Mouse (Mus musculus): ENCODE results near the gene Itgav. TPM values are rescaled to one million over a fixed set of nuclear protein-coding genes. Genes with fewer than 3 reads are reported as not detected.

Itgav gene
- polyA plus RNA-seq, 1 experiment from 2014 or later: 48.3 TPM

DNA sequence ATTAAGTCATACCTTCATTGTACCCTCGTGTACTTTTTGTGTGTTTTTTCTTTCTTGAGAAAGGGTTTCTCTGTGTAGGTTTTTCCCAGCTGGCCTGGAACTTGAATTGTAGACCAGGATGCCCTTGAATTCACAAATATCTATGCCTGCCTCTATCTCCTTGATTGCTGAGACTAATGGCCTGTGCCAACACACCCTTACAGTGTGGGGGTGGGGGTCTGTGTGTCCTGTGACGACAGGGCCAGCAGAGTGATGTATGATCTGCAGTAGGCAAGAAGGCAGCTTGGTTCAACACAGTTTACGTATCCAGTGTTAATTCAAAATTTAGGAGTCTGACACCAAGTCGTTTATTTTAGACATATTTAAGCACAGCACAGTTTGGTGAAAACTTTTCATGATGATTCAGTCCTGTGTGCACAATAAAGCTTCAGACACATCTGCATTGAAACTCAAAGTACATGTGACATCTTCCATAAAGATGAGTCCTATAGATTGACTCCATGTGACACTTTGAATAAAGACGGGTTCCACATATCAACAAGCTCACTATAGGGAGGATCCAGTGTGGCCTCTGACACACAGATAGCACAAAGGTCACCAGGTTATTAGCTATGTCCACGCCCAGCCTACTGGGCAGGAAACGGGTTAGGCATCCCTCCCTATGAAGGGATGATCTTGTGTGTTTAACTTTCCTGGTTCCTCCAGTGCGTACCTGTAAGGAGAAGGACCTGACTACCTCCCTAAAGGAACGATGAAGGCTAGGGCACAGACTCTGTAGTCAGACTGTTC is 40.3 kb upstream of the Itgav start:
- Histone ChIP-seq H3K36me3 (ENCODE audit: control insufficient read depth, insufficient read depth, low read length) (no peaks in the 10 kb centered on the region), H3K4me3 (ENCODE audit: low read depth, low read length) (no peak overlapping the region), H3K9ac (ENCODE audit: low read length) (no peak overlapping the region), H3K4me1 (replicated peaks; ENCODE audit: control insufficient read depth, insufficient read depth, low read length) (no peaks in the 10 kb centered on the region), H3K27ac (ENCODE audit: low read depth, low read length) (no peak overlapping the region), H3K4me2 (ENCODE audit: low read depth, low read length, severe bottlenecking) (no peak overlapping the region), H3K27me3 (ENCODE audit: control insufficient read depth, insufficient read depth, low read length) (no peaks in the 10 kb centered on the region), H3K9me3 (ENCODE audit: control insufficient read depth, low read length) (no peaks in the 10 kb centered on the region)
- ATAC-seq (replicated peaks; ENCODE audit: low FRiP score) (no peak), DNase-seq (ENCODE audit: low spot score) (no peak)
- WGBS: 91% methylated on average over 9 of the region's 9 CpGs

DNA sequence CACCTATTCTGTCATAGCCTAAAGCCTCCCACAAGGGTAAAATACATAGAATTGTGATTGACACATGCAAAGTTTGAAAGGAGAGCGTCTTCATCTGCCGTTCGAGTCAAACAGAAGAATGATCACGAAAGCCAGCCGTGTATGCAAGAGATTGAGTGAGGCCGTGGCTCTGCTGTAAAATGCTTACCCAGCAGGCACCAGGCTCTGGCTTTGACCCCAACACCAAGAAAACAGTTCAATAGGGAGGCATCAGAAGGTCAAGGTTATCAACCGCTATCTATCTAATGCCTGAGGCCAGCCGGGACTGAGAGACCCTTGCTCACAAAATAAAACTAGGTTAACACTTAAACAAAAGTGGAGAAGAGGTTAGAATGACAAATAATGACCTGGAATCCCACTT is 39.5 kb upstream of the Itgav start:
- no peak overlapping the region for H3K27ac ChIP-seq (ENCODE audit: low read depth, low read length)
- 87% methylated on average over 8 of the region's 8 CpGs for WGBS

DNA sequence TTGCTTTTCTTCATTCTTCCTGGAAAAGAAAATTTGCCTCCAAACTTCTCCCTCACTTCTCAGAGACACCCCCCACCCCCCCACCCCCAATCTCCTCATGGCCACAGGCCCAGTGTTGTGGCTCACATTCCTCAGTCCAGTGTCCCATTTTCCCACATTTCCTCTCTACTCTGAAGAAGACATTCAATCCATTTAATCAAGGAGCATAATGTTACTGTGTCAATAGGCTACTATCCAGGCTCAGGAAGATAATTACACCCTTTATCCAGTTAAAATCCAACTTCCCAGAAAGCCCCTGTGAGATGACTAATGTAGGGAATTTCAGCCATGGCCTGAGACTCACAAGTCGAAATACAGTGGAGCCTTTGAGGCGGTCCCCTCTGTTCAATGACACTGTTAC is 33.8 kb upstream of the Itgav start:
- Histone ChIP-seq H3K27me3 (ENCODE audit: control insufficient read depth, insufficient read depth, low read length) (no peaks in the 10 kb centered on the region), H3K9me3 (ENCODE audit: control insufficient read depth, low read length) (no peaks in the 10 kb centered on the region), H3K4me3 (ENCODE audit: low read depth, low read length) (no peak overlapping the region), H3K9ac (ENCODE audit: low read length) (no peak overlapping the region), H3K4me1 (replicated peaks; ENCODE audit: control insufficient read depth, insufficient read depth, low read length) (peaks cover 4% of the 10 kb centered on the region; the same call in 1 of the 2 replicates), H3K27ac (ENCODE audit: low read depth, low read length) (no peak overlapping the region), H3K4me2 (ENCODE audit: low read depth, low read length, severe bottlenecking) (no peak overlapping the region), H3K36me3 (ENCODE audit: control insufficient read depth, insufficient read depth, low read length) (no peaks in the 10 kb centered on the region)
- no peak for ATAC-seq (replicated peaks; ENCODE audit: low FRiP score)
- WGBS: 86% methylated on average over 2 of the region's 2 CpGs
- DNase-seq (ENCODE audit: low spot score): no peak

More for the DNA sequence above, 39.5 kb upstream of the Itgav start:
- no peaks in the 10 kb centered on the region for H3K9me3 ChIP-seq (ENCODE audit: control insufficient read depth, low read length)
- H3K4me1 ChIP-seq (replicated peaks; ENCODE audit: control insufficient read depth, insufficient read depth, low read length): no peaks in the 10 kb centered on the region
- H3K4me2 ChIP-seq (ENCODE audit: low read depth, low read length, severe bottlenecking): no peak overlapping the region
- H3K27me3 ChIP-seq (ENCODE audit: control insufficient read depth, insufficient read depth, low read length): no peaks in the 10 kb centered on the region
- ATAC-seq (replicated peaks; ENCODE audit: low FRiP score) (no peak), DNase-seq (ENCODE audit: low spot score) (no peak)
- H3K9ac ChIP-seq (ENCODE audit: low read length): no peak overlapping the region
- no peaks in the 10 kb centered on the region for H3K36me3 ChIP-seq (ENCODE audit: control insufficient read depth, insufficient read depth, low read length)
- no peak overlapping the region for H3K4me3 ChIP-seq (ENCODE audit: low read depth, low read length)

DNA sequence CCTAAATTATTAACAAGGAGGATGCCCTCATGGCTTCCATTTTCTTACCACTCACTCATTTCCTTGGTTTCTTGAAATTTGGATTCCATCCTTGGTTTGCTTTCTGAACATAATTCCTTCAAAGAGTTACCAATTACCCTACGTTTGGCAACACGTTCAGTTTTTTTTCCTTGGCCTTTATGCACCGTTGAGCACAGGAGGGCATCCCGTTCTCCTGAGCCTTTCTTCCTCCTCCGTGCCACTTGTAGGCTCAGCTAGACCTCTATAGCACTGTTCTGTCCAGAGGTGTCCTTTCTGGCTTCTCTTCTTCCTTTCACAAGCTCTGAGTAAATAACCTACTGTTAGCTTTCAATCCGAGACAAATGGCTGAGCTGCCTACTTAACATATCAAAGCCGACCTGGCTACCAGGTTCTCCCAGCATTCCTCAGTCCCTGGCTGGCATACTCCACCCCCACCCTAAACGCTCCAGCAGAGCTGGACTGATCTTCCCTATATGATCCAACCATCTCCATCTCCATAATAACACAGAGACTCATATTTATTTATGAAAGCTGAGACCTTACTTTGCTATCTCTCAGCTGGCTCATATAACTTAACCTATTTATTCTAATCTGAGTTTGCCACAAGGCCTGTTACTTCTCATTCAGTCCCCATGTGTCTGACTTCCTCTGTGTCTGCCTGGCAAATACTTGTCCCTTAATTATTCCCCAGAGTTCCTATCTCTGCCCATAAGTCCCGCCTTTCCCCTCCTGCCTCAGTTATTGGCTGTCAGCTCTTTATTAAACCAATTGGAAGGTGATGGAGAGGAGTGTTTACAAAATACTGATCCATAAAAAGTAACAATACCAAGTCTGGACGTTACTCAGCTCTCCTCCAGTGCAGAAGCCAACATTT is 31.3 kb upstream of the Itgav start:
- Histone ChIP-seq H3K9me3 (ENCODE audit: control insufficient read depth, low read length) (no peaks in the 10 kb centered on the region), H3K36me3 (ENCODE audit: control insufficient read depth, insufficient read depth, low read length) (no peaks in the 10 kb centered on the region), H3K4me2 (ENCODE audit: low read depth, low read length, severe bottlenecking) (no peak overlapping the region), H3K4me1 (replicated peaks; ENCODE audit: control insufficient read depth, insufficient read depth, low read length) (peaks cover 4% of the 10 kb centered on the region; the same call in 1 of the 2 replicates), H3K4me3 (ENCODE audit: low read depth, low read length) (no peak overlapping the region), H3K27ac (ENCODE audit: low read depth, low read length) (no peak overlapping the region), H3K27me3 (ENCODE audit: control insufficient read depth, insufficient read depth, low read length) (no peaks in the 10 kb centered on the region), H3K9ac (ENCODE audit: low read length) (no peak overlapping the region)
- ATAC-seq (replicated peaks; ENCODE audit: low FRiP score): no peak; the same call in 1 of the 2 replicates
- 24% methylated on average over 10 of the region's 10 CpGs for WGBS
- DNase-seq (ENCODE audit: low spot score): no peak

DNA sequence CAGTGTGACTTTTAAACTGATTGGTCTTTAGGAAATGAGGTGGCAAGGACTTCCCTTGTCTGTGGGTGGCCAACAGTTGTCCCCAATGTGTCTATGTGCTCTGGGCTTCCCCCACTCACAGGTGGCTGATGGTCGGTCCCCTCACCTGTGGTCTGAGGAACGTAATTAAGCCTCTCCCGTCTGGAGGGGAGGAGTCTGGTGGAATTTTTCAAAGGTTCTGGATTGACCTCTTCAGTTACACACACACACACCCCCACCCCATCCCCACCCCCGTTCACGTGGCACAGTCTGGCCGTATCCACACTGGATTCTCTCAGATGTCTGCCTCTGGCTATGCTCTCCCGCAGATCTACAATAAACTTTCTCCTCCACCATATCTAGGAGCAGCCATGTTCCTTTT is 30.1 kb upstream of the Itgav start:
- no peak for ATAC-seq (replicated peaks; ENCODE audit: low FRiP score)
- 84% methylated on average over 7 of the region's 7 CpGs for WGBS
- H3K4me1 ChIP-seq (replicated peaks; ENCODE audit: control insufficient read depth, insufficient read depth, low read length): peaks cover 4% of the 10 kb centered on the region; the same call in 1 of the 2 replicates

DNA sequence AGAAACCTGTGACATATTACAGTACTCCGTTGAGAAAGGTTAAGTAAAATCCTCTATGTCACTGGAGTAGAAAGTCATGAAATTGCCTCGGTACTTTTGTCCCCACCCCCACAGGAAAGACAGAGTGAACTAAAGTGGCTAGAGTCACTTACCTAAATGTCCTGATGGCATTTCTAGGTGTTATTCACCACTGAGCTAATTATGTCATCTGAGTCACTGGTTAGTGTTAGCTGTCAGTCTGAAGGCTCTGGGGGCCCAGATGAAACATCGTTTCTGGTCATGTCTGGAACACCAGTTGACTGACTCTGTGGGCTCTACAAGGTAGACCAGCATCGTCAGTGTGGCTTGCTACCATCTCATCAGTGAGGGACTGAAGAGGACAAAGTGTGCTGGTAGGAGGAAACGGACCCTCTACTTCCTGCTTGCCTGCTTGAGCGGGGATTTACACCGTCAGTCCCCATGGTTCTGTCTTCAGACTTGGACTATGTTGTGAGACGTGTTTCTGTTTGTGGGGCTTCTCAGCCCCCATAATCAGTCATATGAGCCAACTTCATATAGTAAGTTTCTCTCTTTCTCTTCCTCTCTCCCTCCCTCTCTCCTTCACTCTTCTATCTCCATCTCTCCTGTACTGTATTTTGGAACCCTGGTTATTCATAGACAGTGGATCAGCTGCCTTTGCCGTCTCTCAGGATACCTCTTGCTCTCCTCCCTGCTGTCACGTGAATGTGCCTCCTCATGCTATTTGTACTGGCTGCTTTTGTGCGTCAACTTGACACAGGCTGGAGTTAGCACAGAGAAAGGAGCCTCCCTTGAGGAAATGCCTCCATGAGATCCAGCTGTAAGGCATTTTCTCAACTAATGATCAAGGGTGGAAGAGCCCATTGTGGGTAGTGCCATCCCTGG is 28.6 kb upstream of the Itgav start:
- 86% methylated on average over 11 of the region's 11 CpGs for WGBS
- DNase-seq (ENCODE audit: low spot score): no peak
- no peak overlapping the region for H3K27ac ChIP-seq (ENCODE audit: low read depth, low read length)
- no peaks in the 10 kb centered on the region for H3K9me3 ChIP-seq (ENCODE audit: control insufficient read depth, low read length)
- H3K36me3 ChIP-seq (ENCODE audit: control insufficient read depth, insufficient read depth, low read length): no peaks in the 10 kb centered on the region
- no peak overlapping the region for H3K4me2 ChIP-seq (ENCODE audit: low read depth, low read length, severe bottlenecking)
- H3K4me3 ChIP-seq (ENCODE audit: low read depth, low read length): no peak overlapping the region
- no peak for ATAC-seq (replicated peaks; ENCODE audit: low FRiP score)
- no peak overlapping the region for H3K9ac ChIP-seq (ENCODE audit: low read length)
- peaks cover 4% of the 10 kb centered on the region; the same call in 1 of the 2 replicates for H3K4me1 ChIP-seq (replicated peaks; ENCODE audit: control insufficient read depth, insufficient read depth, low read length)
- H3K27me3 ChIP-seq (ENCODE audit: control insufficient read depth, insufficient read depth, low read length): no peaks in the 10 kb centered on the region

More for the DNA sequence above, 30.1 kb upstream of the Itgav start:
- H3K4me2 ChIP-seq (ENCODE audit: low read depth, low read length, severe bottlenecking): no peak overlapping the region
- no peaks in the 10 kb centered on the region for H3K27me3 ChIP-seq (ENCODE audit: control insufficient read depth, insufficient read depth, low read length)
- H3K4me3 ChIP-seq (ENCODE audit: low read depth, low read length): no peak overlapping the region
- H3K36me3 ChIP-seq (ENCODE audit: control insufficient read depth, insufficient read depth, low read length): no peaks in the 10 kb centered on the region
- H3K9me3 ChIP-seq (ENCODE audit: control insufficient read depth, low read length): no peaks in the 10 kb centered on the region
- no peak overlapping the region for H3K27ac ChIP-seq (ENCODE audit: low read depth, low read length)
- H3K9ac ChIP-seq (ENCODE audit: low read length): no peak overlapping the region
- no peak for DNase-seq (ENCODE audit: low spot score)

DNA sequence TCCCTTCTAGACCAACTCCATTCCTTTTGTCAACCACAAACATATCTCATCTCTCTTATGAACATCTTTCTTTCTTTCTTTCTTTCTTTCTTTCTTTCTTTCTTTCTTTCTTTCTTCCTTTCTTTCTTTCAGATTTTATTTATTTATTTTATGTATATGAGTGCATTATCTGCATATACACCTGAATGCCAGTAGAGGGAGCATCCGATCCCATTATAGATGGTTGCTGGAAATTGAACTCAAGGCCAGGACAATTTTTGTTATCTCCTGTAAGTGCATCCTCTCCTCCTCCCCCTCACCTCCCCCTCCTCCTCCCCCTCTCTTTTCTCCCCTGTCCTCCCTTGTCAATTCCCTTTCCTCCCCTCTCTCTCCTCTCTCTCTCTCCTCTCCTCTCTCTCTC is 25.7 kb upstream of the Itgav start:
- no peaks in the 10 kb centered on the region for H3K9me3 ChIP-seq (ENCODE audit: control insufficient read depth, low read length)
- H3K4me3 ChIP-seq (ENCODE audit: low read depth, low read length): no peak overlapping the region
- no peak overlapping the region for H3K4me2 ChIP-seq (ENCODE audit: low read depth, low read length, severe bottlenecking)
- no peak overlapping the region for H3K9ac ChIP-seq (ENCODE audit: low read length)
- H3K36me3 ChIP-seq (ENCODE audit: control insufficient read depth, insufficient read depth, low read length): no peaks in the 10 kb centered on the region
- ATAC-seq (replicated peaks; ENCODE audit: low FRiP score): no peak
- DNase-seq (ENCODE audit: low spot score): no peak
- H3K4me1 ChIP-seq (replicated peaks; ENCODE audit: control insufficient read depth, insufficient read depth, low read length): no peaks in the 10 kb centered on the region
- H3K27me3 ChIP-seq (ENCODE audit: control insufficient read depth, insufficient read depth, low read length): no peaks in the 10 kb centered on the region
- WGBS: 62% methylated on average over 1 of the region's 1 CpGs
- H3K27ac ChIP-seq (ENCODE audit: low read depth, low read length): no peak overlapping the region

DNA sequence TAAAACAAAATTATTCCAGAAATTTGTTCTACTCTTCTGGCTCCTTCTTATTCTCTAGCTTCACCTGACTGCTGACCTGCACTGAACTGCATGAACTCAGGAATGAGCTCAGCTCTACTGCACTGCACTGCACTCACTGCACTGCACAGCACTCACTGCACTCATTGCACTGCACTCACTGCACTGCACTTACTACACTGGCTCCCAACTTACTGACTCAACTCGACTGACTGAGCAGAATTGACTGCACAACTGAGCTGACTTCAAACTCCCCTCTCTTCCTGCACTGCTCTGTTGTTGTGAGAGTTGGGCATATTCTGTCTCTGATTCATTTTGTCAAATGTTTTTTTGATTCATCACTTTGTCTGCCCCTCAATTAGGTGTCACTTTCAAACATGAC is 24.9 kb upstream of the Itgav start:
- no peaks in the 10 kb centered on the region for H3K4me1 ChIP-seq (replicated peaks; ENCODE audit: control insufficient read depth, insufficient read depth, low read length)
- no peak for ATAC-seq (replicated peaks; ENCODE audit: low FRiP score)
- WGBS: 58% methylated on average over 1 of the region's 1 CpGs
- no peaks in the 10 kb centered on the region for H3K9me3 ChIP-seq (ENCODE audit: control insufficient read depth, low read length)
- H3K27me3 ChIP-seq (ENCODE audit: control insufficient read depth, insufficient read depth, low read length): no peaks in the 10 kb centered on the region
- H3K4me2 ChIP-seq (ENCODE audit: low read depth, low read length, severe bottlenecking): no peak overlapping the region
- no peak overlapping the region for H3K4me3 ChIP-seq (ENCODE audit: low read depth, low read length)
- H3K36me3 ChIP-seq (ENCODE audit: control insufficient read depth, insufficient read depth, low read length): no peaks in the 10 kb centered on the region
- DNase-seq (ENCODE audit: low spot score): no peak
- H3K27ac ChIP-seq (ENCODE audit: low read depth, low read length): no peak overlapping the region
- no peak overlapping the region for H3K9ac ChIP-seq (ENCODE audit: low read length)
